Mouse (Mus musculus): ENCODE measurements around the gene Rps6kl1.

Gene Rps6kl1

DNA sequence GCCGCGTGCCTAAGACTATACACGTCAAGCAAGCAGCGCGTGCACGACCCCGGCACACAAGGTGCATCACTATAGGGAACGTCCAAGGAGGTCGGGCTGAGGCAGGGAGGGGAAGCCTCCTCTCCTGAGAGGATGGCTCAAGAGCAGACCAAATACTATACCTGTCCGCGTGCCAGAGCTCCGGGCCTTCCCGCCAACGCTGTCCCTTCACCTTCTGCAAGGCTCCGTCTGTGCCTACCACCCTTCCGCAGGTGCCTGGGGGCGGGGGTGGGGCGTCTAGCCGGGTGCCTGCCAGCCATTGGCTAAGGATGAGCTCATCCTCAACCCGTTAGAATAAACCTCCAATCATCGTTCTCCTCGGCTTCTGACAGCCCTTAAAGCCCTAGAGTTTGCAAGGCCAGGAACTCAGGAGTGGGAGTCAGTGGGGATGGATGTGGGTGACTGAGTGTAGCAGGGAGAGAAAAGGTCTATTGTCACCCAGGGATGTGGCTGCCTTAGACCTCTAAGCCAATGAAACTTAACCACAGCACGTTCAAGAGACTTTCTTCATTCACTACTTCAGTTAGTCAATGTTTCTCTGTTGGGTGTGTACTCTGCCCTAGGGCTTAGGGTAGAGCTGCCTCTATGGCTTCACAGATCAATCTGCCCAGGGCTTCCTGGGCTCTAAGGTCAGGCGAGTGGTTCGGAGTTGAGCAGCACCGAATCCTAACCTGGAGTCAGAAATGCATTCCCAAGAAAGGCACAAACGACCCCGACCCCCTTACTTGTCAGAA lies at the start of gene Rps6kl1:
Gene Rps6kl1, minus strand, starts transcription at position 263 of the 773 bp plus-strand sequence.
- peak; percentile 93 for DNase-seq

DNA sequence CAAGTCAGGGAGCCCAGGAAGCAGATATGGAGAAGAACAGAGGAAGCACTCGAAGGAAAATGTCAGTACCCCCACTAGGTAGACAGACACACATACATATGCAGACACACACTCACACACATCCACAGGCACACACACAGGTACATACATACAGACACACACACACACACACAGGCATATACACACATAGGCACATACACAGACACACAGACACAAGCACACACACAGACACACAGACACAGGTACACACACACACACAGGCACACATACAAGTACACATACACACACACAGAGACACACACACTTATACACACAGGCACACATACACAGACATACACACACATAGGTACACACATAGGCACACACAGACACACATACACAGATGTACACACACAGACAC lies 48.9 kb upstream of the Rps6kl1 start:
- DNase-seq = no peak

DNA sequence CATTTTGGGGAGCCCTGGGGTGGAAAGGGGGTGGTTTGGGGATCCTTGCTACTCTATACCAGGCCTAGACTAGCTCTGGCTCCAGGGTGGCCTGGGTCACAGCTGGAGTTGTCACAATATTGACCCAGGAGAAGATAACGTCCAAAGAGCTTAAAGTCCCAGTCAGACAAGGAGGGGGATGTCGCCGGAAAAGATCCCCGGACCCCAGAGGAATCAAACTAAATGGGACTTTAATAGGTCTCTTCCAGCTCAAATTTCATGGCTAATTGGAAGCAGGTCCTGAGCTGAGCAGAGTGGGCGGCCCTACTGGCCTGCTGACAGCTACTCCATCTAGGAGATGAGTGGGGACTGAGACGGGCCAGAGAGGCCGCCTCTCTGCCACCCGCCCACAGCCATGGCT lies 46.9 kb upstream of the Rps6kl1 start:
- no peak for DNase-seq

DNA sequence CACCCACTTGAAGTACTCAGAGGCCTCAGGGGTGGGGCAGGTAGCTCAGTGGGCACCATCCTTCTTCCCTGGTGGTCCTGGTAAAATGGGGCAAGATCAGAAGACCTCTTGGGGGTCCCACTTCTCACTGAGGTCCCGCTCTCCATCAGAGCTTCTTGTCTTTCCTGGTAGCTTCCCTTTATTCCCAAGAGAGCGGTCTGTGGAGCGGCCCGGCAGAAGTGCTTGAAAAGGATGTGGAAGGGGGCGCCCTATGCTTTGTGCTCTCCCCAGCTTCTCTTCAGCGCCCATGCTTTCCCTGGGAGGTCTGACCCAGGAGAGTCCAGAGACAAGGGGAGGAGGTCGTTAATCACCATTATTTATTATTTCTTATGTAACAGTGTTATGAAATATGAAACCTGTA lies 46.3 kb upstream of the Rps6kl1 start:
- no peak for DNase-seq

DNA sequence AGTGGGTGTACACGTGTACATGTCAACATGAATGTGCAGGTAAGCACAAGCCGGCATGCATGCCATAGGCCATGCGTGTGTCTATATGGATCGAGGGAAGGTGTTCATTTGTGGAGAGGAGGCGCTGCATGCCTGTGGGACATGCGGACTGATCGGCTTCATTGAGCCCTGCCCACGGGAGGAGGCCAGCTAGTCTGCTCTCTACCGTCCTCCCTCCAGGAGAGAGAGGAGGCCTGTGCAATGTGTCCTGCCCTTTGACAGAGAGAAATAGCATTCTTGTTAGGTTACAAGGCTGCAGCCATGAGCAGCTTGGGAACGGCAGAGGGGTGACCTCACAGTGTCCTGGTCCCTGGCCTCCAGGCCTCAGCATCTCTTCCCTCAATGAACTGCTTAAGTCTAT lies 45.1 kb upstream of the Rps6kl1 start:
- DNase-seq = no peak

DNA sequence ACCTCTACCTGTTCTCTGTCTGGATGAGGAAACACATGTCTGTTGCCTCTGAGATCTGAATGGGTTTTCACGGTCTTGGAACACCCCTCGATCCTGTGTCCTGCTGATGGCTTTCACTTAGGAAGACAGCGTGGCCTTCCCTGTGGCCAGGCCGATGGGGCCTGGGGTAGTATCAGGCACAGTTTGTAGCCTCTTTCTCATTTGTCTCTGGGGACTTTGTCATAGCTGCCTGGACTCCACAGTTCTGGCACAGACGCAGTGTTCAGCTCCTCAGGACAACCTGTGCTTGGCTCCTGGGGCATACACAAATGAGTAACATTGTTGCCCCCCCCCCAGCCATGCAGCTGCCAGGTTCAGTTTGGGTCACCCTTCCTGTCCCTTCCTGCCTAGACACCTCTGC lies 44.0 kb upstream of the Rps6kl1 start:
- DNase-seq = no peak

DNA sequence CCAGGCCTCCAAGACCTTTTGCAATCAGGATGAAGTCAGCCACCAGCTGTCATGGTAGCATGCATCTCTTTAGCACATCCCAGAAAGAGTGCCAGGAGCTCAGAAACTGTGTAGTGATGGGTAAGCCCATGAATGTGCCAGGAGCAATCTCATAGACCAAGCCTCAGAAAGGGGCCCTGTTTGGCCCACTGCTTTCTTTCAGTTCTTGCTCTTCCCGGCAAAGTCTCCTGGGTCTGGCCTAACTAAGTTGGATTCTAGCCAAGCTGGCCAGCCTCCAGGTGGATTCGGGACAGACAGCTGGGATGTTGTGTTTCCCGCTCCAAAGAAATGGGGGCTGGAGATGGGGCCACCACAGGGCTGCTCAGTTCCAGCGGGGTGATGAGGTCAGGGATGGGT lies 43.6 kb upstream of the Rps6kl1 start:
- no peak for DNase-seq

DNA sequence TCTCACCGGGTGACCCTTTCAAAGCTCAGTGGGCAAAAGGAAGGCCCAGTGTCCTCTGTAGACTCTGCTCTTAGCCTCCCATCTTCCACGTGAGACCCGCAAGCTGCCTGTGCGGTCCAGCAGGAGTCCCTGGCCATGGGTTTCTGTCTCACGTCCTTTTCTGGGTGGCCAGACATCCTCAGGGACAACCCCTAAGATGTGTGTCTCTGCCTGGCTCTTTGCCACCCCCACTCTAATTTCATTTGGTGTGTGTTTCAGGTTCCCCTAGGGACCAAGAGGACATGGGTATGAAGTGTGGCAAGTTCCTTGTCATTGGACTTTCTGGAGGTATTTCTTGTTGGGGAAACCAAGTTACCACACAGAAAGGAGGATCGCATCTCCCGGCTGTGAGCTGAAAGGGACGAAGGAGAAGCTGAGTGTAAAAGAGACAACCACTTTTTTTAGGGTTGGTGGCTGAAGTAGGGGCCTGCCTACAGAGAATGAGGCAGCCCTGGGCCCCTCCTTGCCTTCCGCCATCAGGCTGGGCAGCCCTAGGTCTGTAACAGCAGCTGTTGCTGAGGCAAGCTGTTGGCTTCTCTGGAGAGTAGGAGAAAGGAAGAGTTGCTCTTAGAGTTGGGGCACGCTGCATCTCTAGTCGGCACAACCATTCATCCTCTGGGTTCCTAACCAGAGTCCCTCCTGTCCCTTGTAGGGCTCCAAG lies 43.0 kb upstream of the Rps6kl1 start:
- no peak for DNase-seq

DNA sequence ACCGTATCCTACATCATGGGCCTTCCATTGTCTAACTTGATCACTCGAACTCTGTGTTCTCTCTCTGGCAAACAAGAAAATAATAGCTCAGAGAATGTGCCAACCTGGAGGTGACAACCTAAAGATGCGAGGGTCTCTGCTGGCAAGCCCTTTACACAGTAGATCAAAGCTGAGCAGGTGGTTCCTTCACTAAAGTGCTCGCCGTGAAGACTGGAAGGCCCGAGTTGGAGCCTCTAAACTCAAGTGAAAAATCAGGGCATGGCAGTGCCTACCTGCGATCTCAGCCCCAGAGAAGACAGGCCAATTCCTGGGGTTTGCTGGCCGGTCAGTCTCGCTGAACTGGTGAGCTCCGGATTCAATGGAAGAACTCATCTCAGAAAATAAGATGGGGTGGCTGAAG lies 42.1 kb upstream of the Rps6kl1 start:
- no peak for DNase-seq

DNA sequence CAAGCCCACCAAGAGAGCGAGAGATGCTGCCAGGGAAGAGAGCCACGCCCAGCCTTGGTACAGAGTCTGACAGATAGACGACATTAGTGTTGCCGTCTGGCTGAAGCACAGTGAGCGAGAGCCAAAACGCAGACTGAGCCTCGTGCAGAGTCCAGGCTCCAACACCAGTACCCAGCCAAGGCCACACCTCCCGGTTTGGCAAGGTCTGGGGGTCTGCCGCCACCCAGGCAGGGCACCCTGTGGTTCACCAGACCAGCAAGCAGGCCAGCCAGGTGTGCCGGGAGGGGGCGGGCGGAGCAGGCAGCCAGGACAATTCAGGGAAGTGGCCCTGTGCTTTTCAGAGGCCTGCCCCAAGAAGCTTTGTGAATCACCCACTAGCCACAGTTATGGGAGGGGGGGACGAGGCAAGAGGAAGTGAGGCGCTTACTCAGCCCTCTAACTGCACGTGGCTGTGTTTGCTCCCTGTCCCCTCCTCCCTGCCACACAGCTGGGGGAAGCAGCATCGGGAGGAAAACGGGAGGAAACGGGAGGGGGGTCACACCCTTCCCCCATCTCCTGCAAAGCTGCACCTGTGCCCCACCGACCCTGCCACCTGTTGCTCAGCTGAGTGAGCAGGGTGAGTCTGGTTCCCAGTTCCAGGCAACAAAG lies 41.5 kb upstream of the Rps6kl1 start:
- DNase-seq = no peak

DNA sequence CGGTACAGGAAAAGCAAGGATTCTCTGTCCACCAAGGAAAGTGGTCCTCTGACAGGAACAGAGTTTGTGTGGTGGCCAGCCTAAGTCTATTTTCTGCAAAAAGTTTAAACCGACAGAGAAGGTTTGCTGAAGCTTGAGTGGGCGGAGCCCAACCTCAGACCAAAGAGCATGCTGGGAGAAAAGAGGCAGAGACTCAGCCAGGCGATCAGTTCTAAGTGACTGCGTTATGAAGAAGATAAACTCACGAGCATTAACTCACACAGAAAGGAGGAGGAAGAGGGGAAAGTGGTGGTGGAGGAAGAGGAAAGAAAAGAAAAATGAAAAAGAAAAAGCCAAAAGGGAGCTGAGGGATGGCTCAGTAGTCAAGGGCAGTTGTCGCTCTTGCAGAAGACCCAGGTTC lies 39.2 kb upstream of the Rps6kl1 start:
- DNase-seq = no peak

DNA sequence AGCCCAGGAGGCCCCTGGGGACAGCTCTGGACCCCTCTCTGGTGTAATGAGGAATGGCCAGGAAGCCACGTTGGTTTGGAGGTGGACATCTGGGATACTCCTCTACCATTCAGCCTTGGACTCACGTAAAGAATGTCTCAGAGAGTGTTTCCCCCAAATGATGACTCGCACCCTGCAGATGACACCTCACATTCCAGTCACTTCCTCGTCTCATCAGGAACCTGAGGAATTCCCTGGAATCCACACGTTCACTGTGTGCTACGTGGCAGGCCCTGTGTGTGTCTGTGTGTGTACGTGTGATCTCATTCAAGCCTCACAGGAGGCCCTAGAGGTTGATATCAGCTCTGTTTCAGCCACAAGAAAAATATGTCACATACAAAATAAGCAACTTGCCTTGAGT lies 35.3 kb upstream of the Rps6kl1 start:
- no peak for DNase-seq

DNA sequence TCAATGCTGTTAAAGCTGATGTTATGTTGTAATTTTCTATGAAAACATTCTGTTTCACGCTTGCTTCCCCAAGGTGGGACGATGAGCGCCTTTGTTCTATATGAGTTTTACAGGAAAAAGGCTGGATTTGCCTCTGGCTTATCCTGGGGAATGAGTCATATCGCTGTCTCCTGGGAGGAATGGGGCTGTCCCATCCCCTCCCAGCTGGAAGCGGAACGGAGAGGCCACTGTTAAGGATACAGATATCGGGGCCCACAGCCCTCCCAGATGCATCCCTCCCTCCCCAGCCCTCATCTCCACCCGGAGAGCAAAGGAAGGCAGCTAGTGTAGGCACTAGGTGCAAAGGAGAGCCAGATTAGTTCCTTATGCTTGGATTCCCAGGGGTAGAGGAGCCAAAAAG lies 34.7 kb upstream of the Rps6kl1 start:
- DNase-seq = no peak

DNA sequence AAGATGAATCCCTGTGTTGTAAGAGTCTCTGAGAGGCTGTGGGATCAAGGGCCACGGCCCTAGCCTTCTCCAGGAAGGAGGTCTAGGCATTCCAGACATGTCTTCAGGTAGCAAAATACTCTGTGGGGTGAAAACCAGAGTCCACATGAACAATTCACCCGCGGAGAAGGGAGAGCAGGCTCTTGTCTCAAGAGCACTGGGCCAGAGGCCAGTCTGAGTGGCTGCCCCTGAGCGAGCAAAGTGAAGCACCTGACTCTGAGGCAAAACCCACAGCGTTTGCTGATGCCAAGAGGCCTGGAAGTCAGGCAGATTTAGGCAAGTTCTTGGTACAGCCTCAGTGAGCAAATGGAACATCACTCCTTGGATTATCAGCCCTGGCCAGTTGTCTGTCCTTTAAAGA lies 33.1 kb upstream of the Rps6kl1 start:
- DNase-seq = no peak

DNA sequence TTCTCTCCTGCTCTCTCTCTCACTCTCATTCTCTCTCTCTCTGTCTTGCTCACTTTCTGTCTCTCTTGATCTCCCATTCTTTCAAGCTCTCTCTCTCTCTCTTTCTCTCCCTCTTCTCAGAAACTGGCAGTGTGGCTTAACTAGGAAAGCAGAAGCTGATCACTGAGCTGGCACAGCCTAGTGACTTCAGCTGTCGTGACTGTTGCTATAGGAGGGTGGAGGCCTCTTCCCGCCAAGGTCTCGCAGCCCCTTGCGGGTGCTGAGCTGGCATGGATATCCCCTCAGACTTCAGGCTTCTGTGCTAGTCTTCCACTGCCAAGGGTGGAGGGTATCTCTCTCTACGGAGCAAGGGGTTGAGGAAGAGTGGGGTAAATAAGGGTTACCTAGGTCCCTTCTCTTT lies 31.8 kb upstream of the Rps6kl1 start:
- no peak for DNase-seq

DNA sequence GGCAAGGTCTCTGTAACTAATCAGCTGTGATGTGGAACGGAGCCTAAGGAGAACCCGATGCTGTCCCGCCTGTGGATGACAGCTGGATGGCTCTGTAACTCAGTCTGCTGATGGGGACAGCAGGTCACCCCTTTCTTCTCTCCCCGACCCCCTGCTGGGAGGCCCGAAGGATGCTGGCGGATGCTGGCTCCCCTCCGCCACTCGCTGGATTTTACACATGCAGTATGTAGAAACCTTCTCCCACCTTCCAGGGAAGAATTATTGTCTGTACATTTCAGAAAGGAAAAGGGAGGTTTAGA lies 31.2 kb upstream of the Rps6kl1 start:
- no peak for DNase-seq

DNA sequence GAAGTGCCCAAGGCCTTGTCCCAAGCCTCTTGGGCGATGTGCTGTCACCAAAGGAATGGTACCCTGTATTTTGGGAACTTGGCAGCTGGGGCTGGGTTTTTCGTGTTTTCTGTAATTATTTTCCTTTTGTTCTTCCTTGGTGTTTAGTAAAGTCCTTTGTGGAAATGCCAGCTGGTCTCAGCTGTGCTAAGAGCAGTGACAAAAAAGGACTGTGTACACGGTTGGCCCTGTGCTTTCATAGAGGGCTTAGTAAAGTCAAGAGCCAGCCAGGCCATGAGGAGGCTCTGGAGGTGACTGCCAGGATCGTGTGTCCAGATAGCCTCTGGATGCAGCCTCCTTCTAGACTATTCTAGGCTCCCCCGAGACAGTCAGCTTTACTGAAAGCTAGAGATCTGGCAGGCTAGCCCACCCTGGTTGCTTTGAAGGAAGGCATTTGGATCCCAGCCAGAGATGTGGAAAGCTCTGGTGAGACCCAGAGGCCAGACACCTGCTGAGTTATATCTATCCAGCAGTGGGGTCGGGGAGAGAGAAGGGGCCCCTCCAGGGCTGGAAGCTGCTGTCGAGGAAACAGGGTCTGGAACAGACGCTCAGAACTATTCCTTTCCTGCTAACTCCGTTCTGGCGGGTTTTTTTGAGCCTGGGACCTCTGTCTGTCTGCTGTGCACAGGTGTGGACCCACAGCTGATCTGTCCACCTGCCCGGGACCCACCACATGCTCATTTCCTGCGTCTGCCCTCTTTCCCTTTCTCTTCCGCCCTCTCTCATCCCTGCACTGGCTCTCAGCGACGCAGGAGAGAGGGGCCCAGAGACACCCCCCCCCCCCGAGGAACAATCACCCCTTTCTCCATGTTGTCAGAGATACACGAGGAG lies 30.6 kb upstream of the Rps6kl1 start:
- DNase-seq = no peak

DNA sequence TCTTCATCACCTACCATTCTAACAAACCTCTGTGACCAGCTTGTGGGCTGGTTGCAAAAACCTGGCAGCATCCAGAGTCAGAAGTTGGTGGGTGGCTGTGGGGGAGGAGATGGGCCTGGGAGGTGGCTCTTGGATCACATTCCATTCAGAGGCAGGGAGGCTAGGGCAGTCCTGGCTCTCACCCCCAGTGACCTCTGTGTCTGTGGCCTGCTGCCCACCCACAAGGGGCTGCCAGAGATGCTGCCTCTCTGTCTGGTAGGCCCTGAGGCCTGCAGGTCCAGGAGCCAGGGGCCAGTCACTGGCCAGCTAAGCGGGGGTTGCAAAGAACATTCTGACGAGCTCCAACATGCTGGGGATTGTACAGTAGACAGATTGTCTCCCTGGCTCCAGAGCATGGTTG lies 27.2 kb upstream of the Rps6kl1 start:
- no peak for DNase-seq

DNA sequence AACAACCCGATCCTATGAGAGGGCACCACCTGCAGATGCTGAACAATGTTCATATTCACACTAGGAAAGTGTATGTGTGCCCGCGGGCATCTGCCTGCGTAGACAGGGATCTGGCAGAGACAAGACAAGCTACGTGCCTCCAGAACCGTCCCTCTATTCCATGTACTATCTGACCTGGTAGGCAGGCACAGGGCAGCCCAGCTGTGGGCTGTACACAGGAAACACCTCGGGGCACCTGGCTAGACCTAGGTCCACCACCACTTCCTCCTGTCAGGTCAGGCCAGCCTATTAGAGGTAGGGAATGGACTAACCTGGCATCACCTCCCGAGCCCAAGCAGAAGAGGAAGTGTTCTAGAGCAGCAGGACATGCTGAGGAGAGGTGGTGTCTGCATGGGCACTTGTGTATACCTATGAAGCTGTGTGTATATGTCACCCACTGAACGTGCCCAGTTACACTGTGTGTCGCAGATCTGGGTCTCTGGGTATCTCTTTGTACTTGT lies 26.7 kb upstream of the Rps6kl1 start, which contains the start of gene Pgf:
Gene Pgf, minus strand, starts transcription at position 51 of the 500 bp plus-strand sequence.
- DNase-seq = no peak

DNA sequence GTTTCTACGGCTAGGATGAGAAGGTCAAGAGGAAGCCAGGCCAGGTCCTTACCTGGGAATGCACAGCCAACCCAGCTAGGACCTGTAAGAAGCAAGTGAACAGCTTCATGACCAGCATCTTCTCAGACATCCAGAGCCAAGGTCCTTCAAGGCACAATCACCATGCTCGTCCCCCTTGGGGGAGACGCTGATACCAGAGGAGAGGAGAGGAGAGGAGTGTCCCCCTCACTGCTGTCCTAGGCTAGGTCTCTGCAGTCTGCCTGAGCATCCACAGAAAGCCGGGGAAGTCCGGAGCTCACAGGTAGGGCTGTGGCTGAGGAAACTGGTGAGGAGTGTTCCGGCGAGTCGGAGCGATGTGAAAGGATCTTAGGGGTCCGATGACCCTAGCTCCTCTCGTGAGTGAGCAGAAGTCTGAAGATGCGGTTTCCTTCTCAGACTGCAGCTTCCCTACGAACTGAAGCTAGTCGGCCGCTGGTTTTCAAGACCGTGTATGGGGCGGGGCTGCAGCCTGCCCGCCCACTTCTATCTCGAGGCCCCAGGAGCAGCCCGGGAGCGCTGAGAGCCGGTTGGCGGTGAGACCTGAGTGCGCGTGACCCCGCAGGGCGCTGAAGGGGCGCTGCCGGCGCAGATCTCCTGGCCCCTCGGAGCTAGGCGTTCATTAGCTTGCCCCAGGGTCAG lies 25.9 kb upstream of the Rps6kl1 start:
- DNase-seq = no peak

DNA sequence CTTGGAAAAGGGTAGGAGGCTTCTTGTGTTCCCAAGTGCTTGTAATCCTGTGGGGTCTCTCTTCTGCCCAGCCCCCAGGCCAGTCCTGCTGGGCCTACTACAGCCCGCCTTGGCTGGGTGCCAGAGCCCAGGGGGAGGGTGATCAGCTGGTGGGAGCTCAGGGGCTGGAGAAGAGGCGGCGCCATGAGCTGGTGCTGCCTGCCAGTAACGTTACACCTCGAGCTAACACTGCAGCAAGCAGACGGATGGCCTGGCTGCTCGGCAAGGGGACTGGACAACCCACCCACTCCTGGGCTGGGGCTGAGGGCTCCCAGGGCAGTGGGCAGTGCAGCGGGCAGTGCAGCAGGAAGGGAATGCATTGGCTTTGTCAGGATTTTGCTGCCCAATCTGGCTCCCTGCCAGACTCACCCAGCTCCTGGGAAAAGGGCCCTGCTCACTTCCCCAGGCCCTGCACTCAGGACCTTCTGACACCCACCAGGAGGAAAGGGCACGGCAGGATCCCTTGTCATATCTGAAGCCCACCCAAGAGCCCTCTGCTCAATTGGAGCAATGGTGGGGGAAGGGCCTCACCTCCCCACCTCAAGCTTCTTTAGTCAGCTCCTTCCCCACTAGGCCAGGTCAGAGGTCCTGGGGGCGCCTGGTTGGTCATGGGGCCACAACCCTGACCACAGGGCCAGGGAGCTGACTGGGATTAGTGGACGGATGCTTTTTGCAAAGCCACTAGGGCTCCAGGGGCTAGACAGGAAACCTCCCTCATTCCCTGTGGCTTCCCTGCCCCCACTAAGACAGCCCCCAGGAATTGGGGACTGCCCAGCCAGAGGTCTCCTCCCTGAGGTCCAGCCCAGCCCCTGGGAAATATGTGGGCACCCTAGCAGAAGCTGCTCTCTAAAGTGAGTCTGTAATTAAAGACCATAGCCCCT lies 25.1 kb upstream of the Rps6kl1 start:
- no peak for DNase-seq
